Mouse (Mus musculus) myocyte (in vitro differentiated cells): ENCODE results near the gene Tmem145. TPM values are rescaled to one million over a fixed set of nuclear protein-coding genes. Genes with fewer than 3 reads are reported as not detected.

ENCODE experiments used
- H3K27me3 ChIP-seq: one replicate; pipeline ENCODE4 v1.6.1; 2011; ENCODE audit not compliant: control insufficient read depth, insufficient read depth, insufficient read length
- H3K36me3 ChIP-seq: one replicate; pipeline ENCODE4 v1.6.1; 2011; ENCODE audit not compliant: control insufficient read depth, insufficient read depth
- H3K4me2 ChIP-seq: one replicate; pipeline ENCODE4 v1.6.1; 2011; ENCODE audit warnings: low read depth, control low read depth
- H3K4me3 ChIP-seq: one replicate; pipeline ENCODE4 v1.5.1; 2011; ENCODE audit warnings: mild to moderate bottlenecking, control low read depth, moderate library complexity
- H3K79me2 ChIP-seq: one replicate; pipeline ENCODE4 v1.6.1; 2011; ENCODE audit not compliant: control insufficient read depth, insufficient read depth
- H3ac ChIP-seq: one replicate; pipeline ENCODE4 v1.6.1; 2011; ENCODE audit not compliant: control insufficient read depth, insufficient read length
- CEBPB ChIP-seq: IDR thresholded peaks from 2 replicates; pipeline ENCODE4 v1.6.1; 2011; ENCODE audit warnings: mild to moderate bottlenecking, moderate library complexity; ENCODE audit not compliant: poor library complexity, insufficient read depth, severe bottlenecking
- E2F4 ChIP-seq: IDR thresholded peaks from one replicate; pipeline ENCODE4 v1.6.1; 2011; ENCODE audit warnings: mild to moderate bottlenecking, control low read depth, moderate library complexity; ENCODE audit not compliant: insufficient read depth
- MAX ChIP-seq: IDR thresholded peaks from one replicate; pipeline ENCODE4 v1.6.1; 2011; ENCODE audit warnings: low read depth, mild to moderate bottlenecking, control low read depth
- MYOD1 ChIP-seq, 3 experiments: IDR thresholded peaks; one replicate each; pipeline ENCODE4 v1.6.1; 2011; ENCODE audit warnings: control low read depth in 2 of 3, low read depth in 2 of 3, mild to moderate bottlenecking in 2 of 3, moderate library complexity in 1 of 3; ENCODE audit not compliant: insufficient read length in 2 of 3, control insufficient read depth in 1 of 3
- MYOG ChIP-seq, 3 experiments: IDR thresholded peaks; one replicate each; pipeline ENCODE4 v1.6.1; 2011; ENCODE audit warnings: control low read depth in 2 of 3, low read depth in 2 of 3, mild to moderate bottlenecking in 2 of 3; ENCODE audit not compliant: insufficient read length in 2 of 3, control insufficient read depth in 1 of 3, insufficient read depth in 1 of 3
- POLR2A ChIP-seq: IDR thresholded peaks from one replicate; pipeline ENCODE4 v1.6.1; 2011; ENCODE audit warnings: low read depth, mild to moderate bottlenecking, control low read depth, moderate library complexity; ENCODE audit not compliant: insufficient read length
- POLR2AphosphoS2 ChIP-seq: IDR thresholded peaks from one replicate; pipeline ENCODE4 v1.6.1; 2011; ENCODE audit warnings: low read depth, control low read depth; ENCODE audit not compliant: insufficient read length
- REST ChIP-seq: IDR thresholded peaks from one replicate; pipeline ENCODE4 v1.6.1; 2011; ENCODE audit warnings: mild to moderate bottlenecking, control low read depth, moderate library complexity; ENCODE audit not compliant: insufficient read depth, insufficient read length
- SRF ChIP-seq: IDR thresholded peaks from one replicate; pipeline ENCODE4 v1.6.1; 2011; ENCODE audit warnings: low read depth; ENCODE audit not compliant: control insufficient read depth, insufficient read length
- TCF12 ChIP-seq: IDR thresholded peaks from one replicate; pipeline ENCODE4 v1.6.1; 2011; ENCODE audit warnings: mild to moderate bottlenecking, control low read depth; ENCODE audit not compliant: poor library complexity, insufficient read depth, severe bottlenecking
- TCF3 ChIP-seq: IDR thresholded peaks from one replicate; pipeline ENCODE4 v1.6.1; 2011; ENCODE audit warnings: low read depth, control low read depth; ENCODE audit not compliant: insufficient read length
- USF1 ChIP-seq: IDR thresholded peaks from one replicate; pipeline ENCODE4 v1.6.1; 2011; ENCODE audit warnings: low read depth, mild to moderate bottlenecking, control low read depth, moderate library complexity
- polyA plus RNA-seq: library from polyadenylated mRNA; unstranded; fragments of >200 nt; fragmentation: generic; extraction: Trizol; gene quantifications from one replicate; pipeline ENCODE4 v1.2.1, GENCODE M21; 2012; ENCODE audit warnings: missing spikeins

The Tmem145 gene
- polyA plus RNA-seq, 1 experiment: 0.02 TPM

DNA sequence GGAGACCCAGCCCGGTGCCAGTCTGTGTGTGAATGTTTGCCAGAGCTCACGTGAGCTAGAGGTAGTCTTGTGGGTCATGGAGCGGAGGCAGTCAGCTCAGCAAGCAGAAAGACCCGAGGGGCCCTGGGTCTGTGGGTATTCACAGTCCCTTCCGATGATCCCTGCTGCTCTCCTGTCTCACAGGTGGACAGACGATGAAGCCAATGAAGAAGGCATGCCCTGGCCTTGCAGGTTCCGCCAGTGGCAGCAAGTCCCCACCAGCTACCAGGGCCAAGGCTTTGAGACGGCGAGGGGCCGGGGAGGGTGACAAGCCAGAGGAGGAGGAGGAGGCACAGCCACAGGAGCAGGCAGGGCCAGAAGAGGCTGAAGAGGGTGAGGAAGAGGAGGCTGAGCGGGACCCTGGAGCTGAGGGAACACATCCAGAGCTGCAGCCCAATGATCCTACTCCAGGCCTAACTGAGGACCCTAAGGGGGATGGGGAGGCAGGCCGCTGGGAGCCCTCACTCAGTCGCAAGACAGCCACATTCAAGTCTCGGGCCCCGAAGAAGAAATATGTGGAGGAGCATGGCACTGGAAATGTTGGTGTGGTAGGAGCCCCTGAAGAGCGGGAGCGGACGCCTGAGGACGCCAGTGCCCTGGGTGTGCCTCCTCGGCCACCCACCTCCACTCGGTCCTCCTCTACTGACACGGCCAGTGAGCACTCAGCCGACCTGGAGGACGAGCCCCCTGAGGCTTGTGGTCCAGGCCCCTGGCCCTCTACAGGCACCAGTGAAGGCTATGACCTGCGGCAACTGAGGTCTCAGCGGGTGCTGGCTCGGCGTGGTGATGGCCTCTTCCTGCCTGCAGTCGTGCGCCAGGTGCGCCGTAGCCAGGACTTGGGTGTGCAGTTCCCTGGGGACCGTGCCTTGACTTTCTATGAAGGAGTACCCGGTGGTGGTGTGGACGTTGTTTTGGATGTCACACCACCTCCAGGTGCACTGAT is 35.0 kb upstream of the Tmem145 start:
- Histone ChIP-seq H3K4me3 (no peak overlapping the region), H3K27me3 (no peaks in the 10 kb centered on the region), H3ac (no peak overlapping the region), H3K79me2 (peaks cover 17% of the 10 kb centered on the region), H3K4me2 (no peak overlapping the region), H3K36me3 (no peaks in the 10 kb centered on the region)
- TF ChIP-seq TCF12 (no peak), MYOD1 (IDR thresholded peaks at IDR 0.05; ENCODE audit: control insufficient read depth in 1 of 3, insufficient read length in 2 of 3, low read depth in 2 of 3) (peak in 1 of 3 experiments; percentile 0)

DNA sequence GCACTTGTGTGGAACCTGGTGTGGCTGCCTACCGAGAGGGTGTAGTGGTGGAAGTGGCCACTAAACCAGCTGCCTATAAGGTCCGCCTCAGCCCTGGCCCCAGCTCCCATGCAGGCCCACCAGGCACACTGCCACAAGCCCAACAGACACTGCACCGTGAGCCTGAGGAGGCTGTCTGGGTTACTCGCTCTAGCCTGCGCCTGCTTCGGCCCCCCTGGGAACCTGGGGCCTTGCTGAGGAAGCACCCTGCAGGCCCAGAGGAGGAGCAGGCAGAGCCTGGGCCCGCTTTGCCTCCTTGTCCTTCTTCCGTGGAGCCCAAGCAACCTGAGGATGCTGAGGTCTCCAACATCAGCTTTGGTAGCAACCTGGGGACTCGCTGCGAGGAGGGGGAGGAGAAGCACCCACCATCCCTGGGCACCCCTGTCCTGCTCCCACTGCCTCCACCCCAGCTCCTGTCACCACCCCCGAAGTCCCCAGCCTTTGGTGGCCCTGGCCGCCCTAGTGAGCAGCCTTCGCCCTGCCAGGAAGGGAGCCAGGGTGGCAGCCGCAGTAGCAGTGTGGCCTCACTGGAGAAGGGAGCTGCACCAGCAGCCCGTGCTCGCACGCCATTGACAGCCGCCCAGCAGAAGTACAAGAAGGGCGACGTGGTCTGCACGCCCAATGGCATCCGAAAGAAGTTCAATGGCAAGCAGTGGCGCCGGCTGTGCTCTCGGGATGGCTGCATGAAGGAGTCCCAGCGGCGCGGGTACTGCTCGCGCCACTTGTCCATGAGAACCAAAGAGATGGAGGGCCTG is 34.1 kb upstream of the Tmem145 start:
- TF ChIP-seq POLR2AphosphoS2 (no peak), MYOD1 (IDR thresholded peaks at IDR 0.05; ENCODE audit: control insufficient read depth in 1 of 3, insufficient read length in 2 of 3, low read depth in 2 of 3) (no peak), MYOG (IDR thresholded peaks at IDR 0.05; ENCODE audit: control insufficient read depth in 1 of 3, insufficient read depth in 1 of 3, insufficient read length in 2 of 3, low read depth in 2 of 3) (no peak), REST (no peak), E2F4 (no peak), TCF3 (no peak), TCF12 (no peak), MAX (no peak), SRF (no peak), CEBPB (no peak), USF1 (no peak)
- Histone ChIP-seq H3K4me3 (no peak overlapping the region), H3K79me2 (peaks cover 19% of the 10 kb centered on the region), H3K36me3 (no peaks in the 10 kb centered on the region), H3K27me3 (no peaks in the 10 kb centered on the region), H3K4me2 (no peak overlapping the region), H3ac (no peak overlapping the region)

DNA sequence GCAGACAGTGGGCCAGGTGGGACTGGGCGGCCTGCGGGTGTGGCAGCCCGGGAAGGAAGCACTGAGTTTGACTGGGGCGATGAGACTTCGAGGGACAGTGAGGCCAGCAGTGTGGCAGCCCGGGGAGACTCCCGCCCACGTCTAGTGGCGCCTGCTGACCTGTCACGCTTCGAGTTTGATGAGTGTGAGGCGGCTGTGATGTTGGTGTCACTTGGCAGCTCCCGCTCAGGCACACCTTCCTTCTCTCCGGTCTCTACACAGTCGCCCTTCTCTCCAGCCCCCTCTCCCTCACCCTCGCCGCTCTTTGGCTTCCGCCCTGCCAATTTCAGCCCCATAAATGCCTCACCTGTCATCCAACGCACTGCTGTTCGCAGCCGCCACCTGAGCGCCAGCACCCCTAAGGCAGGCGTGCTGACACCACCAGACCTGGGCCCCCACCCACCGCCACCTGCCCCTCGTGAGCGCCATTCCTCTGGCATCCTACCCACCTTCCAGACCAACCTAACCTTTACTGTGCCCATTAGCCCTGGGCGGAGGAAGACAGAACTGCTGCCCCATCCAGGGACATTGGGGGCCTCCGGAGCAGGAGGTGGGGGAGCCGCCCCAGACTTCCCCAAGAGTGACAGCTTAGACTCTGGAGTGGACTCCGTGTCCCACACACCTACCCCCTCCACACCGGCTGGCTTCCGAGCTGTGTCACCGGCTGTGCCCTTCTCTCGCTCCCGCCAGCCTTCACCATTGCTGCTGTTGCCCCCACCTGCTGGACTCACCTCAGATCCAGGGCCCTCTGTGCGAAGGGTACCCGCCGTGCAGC is 33.3 kb upstream of the Tmem145 start:
- peaks cover 22% of the 10 kb centered on the region for H3K79me2 ChIP-seq
- TF ChIP-seq USF1: no peak
- no peak for TF ChIP-seq SRF
- no peak for TF ChIP-seq POLR2AphosphoS2
- TF ChIP-seq MYOG (IDR thresholded peaks at IDR 0.05; ENCODE audit: control insufficient read depth in 1 of 3, insufficient read depth in 1 of 3, insufficient read length in 2 of 3, low read depth in 2 of 3): no peak
- TF ChIP-seq POLR2A: no peak
- no peak for TF ChIP-seq MYOD1 (IDR thresholded peaks at IDR 0.05; ENCODE audit: control insufficient read depth in 1 of 3, insufficient read length in 2 of 3, low read depth in 2 of 3)
- TF ChIP-seq MAX: no peak
- no peak for TF ChIP-seq CEBPB
- TF ChIP-seq REST: no peak
- no peak for TF ChIP-seq TCF3
- no peak for TF ChIP-seq E2F4
- no peak for TF ChIP-seq TCF12
- no peaks in the 10 kb centered on the region for H3K27me3 ChIP-seq

DNA sequence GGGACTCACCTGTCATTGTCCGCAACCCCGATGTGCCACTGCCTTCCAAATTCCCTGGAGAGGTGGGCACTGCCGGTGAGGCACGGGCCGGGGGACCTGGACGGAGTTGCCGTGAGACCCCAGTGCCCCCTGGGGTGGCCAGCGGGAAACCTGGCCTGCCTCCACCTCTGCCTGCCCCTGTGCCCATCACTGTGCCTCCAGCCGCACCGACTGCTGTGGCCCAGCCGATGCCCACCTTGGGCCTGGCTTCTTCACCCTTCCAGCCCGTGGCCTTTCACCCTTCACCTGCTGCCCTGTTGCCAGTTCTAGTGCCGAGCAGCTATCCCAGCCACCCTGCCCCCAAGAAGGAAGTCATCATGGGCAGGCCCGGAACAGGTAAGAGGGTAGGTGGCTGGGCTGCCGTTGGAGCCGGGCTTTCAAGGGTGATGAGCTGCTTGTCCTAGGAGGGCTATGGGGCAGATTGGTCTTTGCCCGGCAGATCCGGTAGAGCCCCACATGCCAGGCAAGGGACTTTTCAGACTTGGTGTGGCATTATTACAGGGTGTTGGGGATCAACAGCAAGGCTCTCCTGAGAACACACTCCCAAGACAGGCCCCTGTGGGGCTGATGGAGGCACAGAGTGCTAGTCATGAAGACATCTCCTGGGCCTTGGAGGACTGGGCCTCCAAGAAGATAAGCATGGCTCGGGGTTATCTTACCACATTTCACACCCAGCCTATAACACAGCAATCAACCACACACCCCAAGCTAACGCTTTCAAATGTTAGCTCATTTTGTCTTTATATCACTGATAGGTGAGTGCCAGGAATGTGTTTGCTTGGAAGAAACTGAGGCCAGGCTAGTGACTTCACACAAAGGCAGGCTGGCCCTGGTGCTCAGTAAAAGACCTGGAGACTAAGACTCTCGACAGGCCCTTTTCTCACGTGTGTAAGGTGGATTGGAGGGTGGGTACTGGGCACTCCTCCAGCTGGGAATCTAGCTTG is 32.4 kb upstream of the Tmem145 start:
- Histone ChIP-seq H3K4me3 (no peak overlapping the region), H3K27me3 (no peaks in the 10 kb centered on the region), H3K79me2 (peaks cover 19% of the 10 kb centered on the region), H3ac (no peak overlapping the region), H3K36me3 (no peaks in the 10 kb centered on the region), H3K4me2 (peak overlapping the region; percentile 68)
- no peak for TF ChIP-seq REST
- TF ChIP-seq CEBPB: no peak
- TF ChIP-seq E2F4: no peak
- TF ChIP-seq POLR2A: no peak
- TF ChIP-seq MYOD1 (IDR thresholded peaks at IDR 0.05; ENCODE audit: control insufficient read depth in 1 of 3, insufficient read length in 2 of 3, low read depth in 2 of 3): no peak
- TF ChIP-seq TCF3: no peak
- TF ChIP-seq USF1: no peak
- TF ChIP-seq MAX: no peak
- no peak for TF ChIP-seq TCF12
- TF ChIP-seq POLR2AphosphoS2: no peak
- no peak for TF ChIP-seq SRF
- no peak for TF ChIP-seq MYOG (IDR thresholded peaks at IDR 0.05; ENCODE audit: control insufficient read depth in 1 of 3, insufficient read depth in 1 of 3, insufficient read length in 2 of 3, low read depth in 2 of 3)

More for the DNA sequence above, 33.3 kb upstream of the Tmem145 start:
- H3K4me3 ChIP-seq: no peak overlapping the region
- no peak overlapping the region for H3K4me2 ChIP-seq
- no peak overlapping the region for H3ac ChIP-seq
- no peaks in the 10 kb centered on the region for H3K36me3 ChIP-seq
